Comparison of ENCODE assay signal across 8 mouse cellular contexts in the genomic region with DNA sequence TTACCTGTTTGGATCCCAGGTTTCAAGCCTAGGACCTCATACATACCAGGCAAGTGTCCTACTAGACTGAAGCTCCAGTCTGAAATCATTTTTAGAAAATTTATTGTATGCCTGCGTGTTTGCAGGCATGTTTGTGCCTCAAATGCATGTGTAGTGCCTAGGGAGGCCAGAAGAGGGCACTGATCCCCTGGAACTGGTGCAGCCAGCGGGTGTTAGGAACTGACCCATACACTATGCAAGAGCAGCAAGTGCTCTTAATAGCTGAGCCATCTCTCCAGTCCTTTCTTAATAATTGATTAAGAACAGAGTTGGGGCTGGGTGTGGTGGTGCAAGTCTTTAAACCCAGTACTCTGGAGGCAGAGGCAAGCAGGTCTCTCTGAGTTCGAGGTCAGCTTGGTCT. TPM values are rescaled to one million over a fixed set of nuclear protein-coding genes. Genes with fewer than 3 reads are reported as not detected.
DNase-seq lines count a peak whose midpoint lies in the region; TF ChIP-seq lines count a peak whose summit lies in the region.

No protein-coding gene starts in this region.

- intact Hi-C loops in left cerebral cortex, postnatal 14 days (cut with DNase I), result no loop called here
- intact Hi-C loops in gastrocnemius, postnatal 14 days (cut with DNase I; ENCODE audit: low total_unique reads), result no loop called here

- 86% methylated on average over 3 of the region's 3 CpGs for WGBS in thymus, adult 2 months

- DNase-seq in left cerebral cortex, postnatal 14 days (ENCODE audit: low spot score in 2 of 2), result peak; percentile 20 to 26
- DNase-seq in left cerebral cortex, adult 8-10 months (ENCODE audit: low spot score in 2 of 2), result no peak
- peak; percentile 77 for DNase-seq in MEL (ENCODE audit: low read depth, low spot score)
- DNase-seq in adrenal gland, postnatal 4 days (ENCODE audit: low spot score in 2 of 2), result peak; percentile 11 to 36
- peak; percentile 34 for DNase-seq in gastrocnemius, postnatal 14 days
- peak; percentile 68 for DNase-seq in lung, postnatal 10 days
- peak; percentile 62 for DNase-seq in thymus, adult 2 months
- DNase-seq in left cerebral cortex, adult 9 months (ENCODE audit: low spot score in 2 of 2), result no peak

- H3K9me3 ChIP-seq in MEL (replicated peaks; ENCODE audit: insufficient read depth, low read length), result no peaks in the 10 kb centered on the region

- TF ChIP-seq RAD21 in MEL (IDR thresholded peaks at IDR 0.05; ENCODE audit: low read depth, low read length), result peak; percentile 60

- no peak overlapping the region for H3K27ac ChIP-seq in MEL (ENCODE audit: control insufficient read depth, low read depth, low read length)
- H3K27ac ChIP-seq in thymus, adult 2 months (ENCODE audit: control insufficient read depth, insufficient read depth, low read length), result no peak overlapping the region

- no peak overlapping the region for H3K9ac ChIP-seq in MEL (ENCODE audit: control insufficient read depth, low read depth, low read length, poor library complexity, severe bottlenecking)

- H3K4me1 ChIP-seq in MEL (ENCODE audit: control insufficient read depth in 1 of 2, insufficient read depth in 2 of 2, low read length in 2 of 2), result peaks cover 0 to 13% of the 10 kb centered on the region in 2 experiments; a peak in 2 of 4 replicates
- H3K4me1 ChIP-seq in thymus, adult 2 months (replicated peaks; ENCODE audit: control insufficient read depth, insufficient read depth, low read length), result peaks cover 5% of the 10 kb centered on the region; the same call in 1 of the 2 replicates

- no peak for TF ChIP-seq EP300 in MEL (IDR thresholded peaks at IDR 0.05; ENCODE audit: low read depth in 1 of 2, low read length in 2 of 2)

- no peak for TF ChIP-seq POLR2A in MEL (IDR thresholded peaks at IDR 0.05; ENCODE audit: control insufficient read depth in 1 of 2, insufficient read depth in 1 of 2, low read depth in 1 of 2, low read length in 2 of 2, poor library complexity in 1 of 2)
- TF ChIP-seq POLR2A in thymus, adult 2 months (IDR thresholded peaks at IDR 0.05; ENCODE audit: control insufficient read depth, extremely low read depth, insufficient read depth, low read length, poor library complexity), result no peak

- H3K27me3 ChIP-seq in MEL (ENCODE audit: control insufficient read depth in 1 of 2, insufficient read depth in 2 of 2, low read length in 2 of 2), result no peaks in the 10 kb centered on the region
- H3K27me3 ChIP-seq in thymus, adult 2 months (ENCODE audit: control insufficient read depth, insufficient read depth, low read length), result no peaks in the 10 kb centered on the region

- TF ChIP-seq CTCF in MEL (IDR thresholded peaks at IDR 0.05 in 2 of 3, conservative IDR thresholded peaks at IDR 0.05 in 1 of 3; ENCODE audit: control insufficient read depth in 1 of 3, insufficient read depth in 1 of 3, low read depth in 2 of 3, low read length in 3 of 3, poor library complexity in 1 of 3, severe bottlenecking in 1 of 3), result peak; percentile 75 to 83 (median 80)
- no peak for TF ChIP-seq CTCF in thymus, adult 2 months (IDR thresholded peaks at IDR 0.05; ENCODE audit: borderline replicate concordance, control insufficient read depth, extremely low read depth, insufficient read depth, low read length, poor library complexity)

- peaks cover 15% of the 10 kb centered on the region for H3K79me2 ChIP-seq in MEL (ENCODE audit: control insufficient read depth, insufficient read depth, low read length, poor library complexity)

- no peak overlapping the region for H3K4me3 ChIP-seq in MEL (ENCODE audit: control insufficient read depth in 1 of 2, insufficient read depth in 1 of 2, low read depth in 2 of 2, low read length in 2 of 2)
- no peak overlapping the region for H3K4me3 ChIP-seq in thymus, adult 2 months (ENCODE audit: control insufficient read depth, insufficient read depth, low read length)

- peaks cover 3 to 14% of the 10 kb centered on the region in 2 experiments; a peak in 2 of 4 replicates for H3K36me3 ChIP-seq in MEL (ENCODE audit: control insufficient read depth in 1 of 2, insufficient read depth in 2 of 2, low read length in 2 of 2)
- H3K36me3 ChIP-seq in thymus, adult 2 months (ENCODE audit: control insufficient read depth, insufficient read depth, low read length), result peaks cover 1% of the 10 kb centered on the region

TF ChIP-seq in MEL, 35 proteins besides CTCF, POLR2A, EP300 and RAD21:
- TF ChIP-seq SMC3 (IDR thresholded peaks at IDR 0.05; ENCODE audit: low read depth, low read length), result peak; percentile 58
- peak; percentile 39 for TF ChIP-seq ZC3H11A (IDR thresholded peaks at IDR 0.05; ENCODE audit: low read depth, low read length)
- TF ChIP-seq MAX (IDR thresholded peaks at IDR 0.05; ENCODE audit: low read length), result no peak

RNA-seq across cellular contexts. Expression of a gene that starts 3.4 kb away (rescaled TPM):
- total RNA-seq in left cerebral cortex, postnatal 14 days (2021), result 10 to 100 TPM; 32.3 to 35.2 TPM
- total RNA-seq in left cerebral cortex, adult 8-10 months (2022), result 10 to 100 TPM; 37.4 to 42.8 (median 42.2) TPM
- 32.6 and 33.0 TPM in 2 replicates for total RNA-seq in MEL (2012; rRNA removed)
- 10 to 100 TPM in 1 of 2 experiments, not detected in 1; 35.9 TPM for polyA plus RNA-seq in MEL (2012; ENCODE audit: insufficient read depth in 1 of 2, insufficient read length in 2 of 2, low read depth in 1 of 2, low replicate concordance in 2 of 2, missing spikeins in 1 of 2)
- total RNA-seq in adrenal gland, postnatal 4 days (2021), result 10 to 100 TPM; 57.3 to 66.2 TPM
- 10 to 100 TPM; 64.0 to 68.9 TPM for total RNA-seq in gastrocnemius, postnatal 14 days (2021)
- polyA plus RNA-seq in thymus, adult 2 months (2012; rRNA removed), result 7.4 and 8.1 TPM in 2 replicates

RNA-seq across cellular contexts. Expression of a gene that starts 28.2 kb away (rescaled TPM):
- 10 to 100 TPM; 35.4 to 35.8 TPM for total RNA-seq in left cerebral cortex, postnatal 14 days (2021)
- 10 to 100 TPM; 30.9 to 40.4 (median 33.1) TPM for total RNA-seq in left cerebral cortex, adult 8-10 months (2022)
- total RNA-seq in MEL (2012; rRNA removed), result 45.5 and 45.7 TPM in 2 replicates
- 100 to 1,000 TPM; 182 to 189 TPM for polyA plus RNA-seq in MEL (2012; ENCODE audit: insufficient read depth in 1 of 2, insufficient read length in 2 of 2, low read depth in 1 of 2, low replicate concordance in 2 of 2, missing spikeins in 1 of 2)
- total RNA-seq in adrenal gland, postnatal 4 days (2021), result 10 to 100 TPM; 64.6 to 68.9 TPM
- 10 to 100 TPM; 15.3 to 17.4 TPM for total RNA-seq in gastrocnemius, postnatal 14 days (2021)
- 59.1 and 59.5 TPM in 2 replicates for polyA plus RNA-seq in thymus, adult 2 months (2012; rRNA removed)

Comparison
In these comparisons a context has a peak if more than half of its experiments do, and no peak if none do; other contexts are left out.
1. DNase-seq: peak in left cerebral cortex, postnatal 14 days (2 of 2), MEL (single experiment), adrenal gland, postnatal 4 days (2 of 2), gastrocnemius, postnatal 14 days (single experiment), lung, postnatal 10 days (single experiment) and thymus, adult 2 months (single experiment); none in left cerebral cortex, adult 8-10 months (0 of 2) and left cerebral cortex, adult 9 months (0 of 2).